Comparison of ENCODE assay signal across 15 mouse cellular contexts in the genomic region with DNA sequence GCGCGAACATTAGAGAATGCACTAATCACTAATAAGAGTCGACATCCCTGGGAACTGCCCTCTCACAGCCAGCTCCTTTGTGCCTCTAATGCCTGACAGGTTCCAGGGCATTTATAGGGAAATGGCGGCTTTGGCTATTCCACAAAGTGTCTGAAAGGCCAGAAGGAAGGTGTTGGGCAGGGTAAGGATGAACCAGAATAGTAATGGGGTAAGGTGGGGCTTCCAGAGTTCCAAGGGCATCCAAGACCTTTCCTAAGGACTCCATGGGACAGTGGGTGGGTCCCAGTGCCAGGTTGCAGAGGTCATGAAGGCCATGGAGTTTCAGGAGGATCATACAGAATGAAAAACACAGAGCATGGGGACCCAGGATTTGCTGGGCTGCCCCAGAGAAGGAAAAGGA. TPM values are rescaled to one million over a fixed set of nuclear protein-coding genes. Genes with fewer than 3 reads are reported as not detected.
DNase-seq lines count a peak whose midpoint lies in the region; ATAC-seq lines count a peak whose summit lies in the region.
"Had no signal": no experiment of that assay in that cellular context is flagged by ENCODE, and none has a peak within 500 bp of the region (broad histone marks: within the 10 kb centered on the region; RNA-seq: fewer than 3 reads in every experiment).

No protein-coding gene starts in this region.

- no peak overlapping the region for H3K4me2 ChIP-seq in heart, embryonic 11.5 days
- H3K4me2 ChIP-seq in midbrain, embryonic 13.5 days (replicated peaks), result peak overlapping the region; percentile 34; the same call in 1 of the 2 replicates
- no peak overlapping the region for H3K4me2 ChIP-seq in midbrain, embryonic 16.5 days (ENCODE audit: low read length)
- no peak overlapping the region; the same call in 1 of the 2 replicates for H3K4me2 ChIP-seq in embryonic facial prominence, embryonic 13.5 days
- no peak overlapping the region; the same call in 1 of the 2 replicates for H3K4me2 ChIP-seq in limb, embryonic 13.5 days (replicated peaks)

- peaks cover 29% of the 10 kb centered on the region for H3K27me3 ChIP-seq in heart, embryonic 11.5 days (ENCODE audit: control insufficient read depth, insufficient read depth, low read length)
- peaks cover 29% of the 10 kb centered on the region for H3K27me3 ChIP-seq in midbrain, embryonic 13.5 days
- H3K27me3 ChIP-seq in midbrain, embryonic 16.5 days (ENCODE audit: control insufficient read depth, insufficient read depth, low read depth, low read length), result peaks cover 21% of the 10 kb centered on the region
- peaks cover 30% of the 10 kb centered on the region for H3K27me3 ChIP-seq in embryonic facial prominence, embryonic 13.5 days
- peaks cover 30% of the 10 kb centered on the region for H3K27me3 ChIP-seq in limb, embryonic 13.5 days

- no peak for ATAC-seq in heart, embryonic 11.5 days (replicated peaks; ENCODE audit: insufficient number of reproducible peaks, low FRiP score, low TSS enrichment)
- no peak for ATAC-seq in midbrain, embryonic 13.5 days
- no peak for ATAC-seq in midbrain, embryonic 16.5 days
- ATAC-seq in embryonic facial prominence, embryonic 13.5 days (ENCODE audit: insufficient number of reproducible peaks, insufficient read depth, low FRiP score, low TSS enrichment, low read depth), result no peak
- ATAC-seq in limb, embryonic 13.5 days (ENCODE audit: low FRiP score, low read depth), result no peak
- ATAC-seq: intestine, embryonic 15.5 days; liver, embryonic 12.5 days had no signal

- H3K36me3 ChIP-seq in heart, embryonic 11.5 days (ENCODE audit: control insufficient read depth, insufficient read depth, low read length), result no peaks in the 10 kb centered on the region
- H3K36me3 ChIP-seq in midbrain, embryonic 13.5 days, result peaks cover 3% of the 10 kb centered on the region; the same call in 1 of the 2 replicates
- no peaks in the 10 kb centered on the region for H3K36me3 ChIP-seq in midbrain, embryonic 16.5 days (ENCODE audit: control insufficient read depth, insufficient read depth, low read length)
- peaks cover 3% of the 10 kb centered on the region; the same call in 1 of the 2 replicates for H3K36me3 ChIP-seq in embryonic facial prominence, embryonic 13.5 days
- peaks cover 4% of the 10 kb centered on the region for H3K36me3 ChIP-seq in limb, embryonic 13.5 days
- H3K36me3 ChIP-seq: intestine, embryonic 15.5 days had no signal

- no peak for DNase-seq in heart, postnatal 36 days
- DNase-seq in urinary bladder, adult 2 months (ENCODE audit: low spot score), result no peak
- DNase-seq in c-Kit-positive CD71-positive TER-119-positive erythroid progenitor cells, embryonic 14.5 days (ENCODE audit: low spot score), result no peak
- DNase-seq: adrenal gland, postnatal 14 days; kidney, postnatal 36 days; right cerebral cortex, postnatal 4 days had no signal

- no peak overlapping the region for H3K9ac ChIP-seq in heart, embryonic 11.5 days (ENCODE audit: low read depth, low read length)
- H3K9ac ChIP-seq in midbrain, embryonic 13.5 days (replicated peaks), result no peak overlapping the region; the same call in 1 of the 2 replicates
- H3K9ac ChIP-seq in midbrain, embryonic 16.5 days (ENCODE audit: low read depth, low read length), result no peak overlapping the region
- H3K9ac ChIP-seq in embryonic facial prominence, embryonic 13.5 days, result 0 out of 2 replicates have a peak overlapping the region, but pooled peaks have one; percentile 38
- H3K9ac ChIP-seq in limb, embryonic 13.5 days, result no peak overlapping the region
- H3K9ac ChIP-seq: intestine, embryonic 15.5 days; liver, embryonic 12.5 days had no signal

- H3K9me3 ChIP-seq in heart, embryonic 11.5 days (replicated peaks; ENCODE audit: control insufficient read depth, low read length), result no peaks in the 10 kb centered on the region
- no peaks in the 10 kb centered on the region for H3K9me3 ChIP-seq in midbrain, embryonic 13.5 days
- no peaks in the 10 kb centered on the region for H3K9me3 ChIP-seq in midbrain, embryonic 16.5 days (replicated peaks; ENCODE audit: control insufficient read depth, low read length, poor library complexity, severe bottlenecking)
- no peaks in the 10 kb centered on the region for H3K9me3 ChIP-seq in embryonic facial prominence, embryonic 13.5 days
- no peaks in the 10 kb centered on the region for H3K9me3 ChIP-seq in limb, embryonic 13.5 days
- H3K9me3 ChIP-seq: intestine, embryonic 15.5 days; liver, embryonic 12.5 days had no signal

- peak overlapping the region; percentile 29; the same call in 1 of the 2 replicates for H3K4me3 ChIP-seq in heart, embryonic 11.5 days (ENCODE audit: low read depth, low read length)
- peak overlapping the region; percentile 16; the same call in 1 of the 2 replicates for H3K4me3 ChIP-seq in midbrain, embryonic 13.5 days (replicated peaks)
- no peak overlapping the region for H3K4me3 ChIP-seq in midbrain, embryonic 16.5 days (ENCODE audit: low read depth, low read length)
- no peak overlapping the region for H3K4me3 ChIP-seq in embryonic facial prominence, embryonic 13.5 days
- H3K4me3 ChIP-seq in limb, embryonic 13.5 days, result peak overlapping the region; percentile 25; the same call in 1 of the 2 replicates
- H3K4me3 ChIP-seq: intestine, embryonic 15.5 days had no signal

- intact Hi-C loops in heart, postnatal 36 days (cut with DNase I), result loop anchor here (5.0 kb wide), 3 partner anchors 68 to 163 kb away; a partner anchor contains a TSS

- H3K4me1 ChIP-seq in heart, embryonic 11.5 days (ENCODE audit: control insufficient read depth, insufficient read depth, low read length), result peaks cover 15% of the 10 kb centered on the region
- H3K4me1 ChIP-seq in midbrain, embryonic 13.5 days (replicated peaks), result peaks cover 33% of the 10 kb centered on the region
- H3K4me1 ChIP-seq in midbrain, embryonic 16.5 days (ENCODE audit: control insufficient read depth, insufficient read depth, low read length), result peaks cover 29% of the 10 kb centered on the region
- peaks cover 28% of the 10 kb centered on the region for H3K4me1 ChIP-seq in embryonic facial prominence, embryonic 13.5 days
- peaks cover 29% of the 10 kb centered on the region for H3K4me1 ChIP-seq in limb, embryonic 13.5 days

- no peak overlapping the region for H3K27ac ChIP-seq in heart, embryonic 11.5 days (ENCODE audit: low read depth, low read length)
- no peak overlapping the region for H3K27ac ChIP-seq in midbrain, embryonic 13.5 days
- H3K27ac ChIP-seq in midbrain, embryonic 16.5 days (ENCODE audit: low read length), result no peak overlapping the region
- no peak overlapping the region for H3K27ac ChIP-seq in embryonic facial prominence, embryonic 13.5 days
- H3K27ac ChIP-seq in limb, embryonic 13.5 days, result no peak overlapping the region
- H3K27ac ChIP-seq: intestine, embryonic 15.5 days; liver, embryonic 12.5 days had no signal

- WGBS in heart, embryonic 11.5 days (ENCODE audit: insufficient replicate concordance), result 67% methylated on average over 4 of the region's 4 CpGs
- 55% methylated on average over 4 of the region's 4 CpGs for WGBS in midbrain, embryonic 13.5 days
- WGBS in midbrain, embryonic 16.5 days, result 47% methylated on average over 4 of the region's 4 CpGs
- WGBS in embryonic facial prominence, embryonic 13.5 days, result 61% methylated on average over 4 of the region's 4 CpGs
- WGBS in limb, embryonic 13.5 days, result 68% methylated on average over 4 of the region's 4 CpGs

RNA-seq across cellular contexts. Expression of a gene that starts 8.3 kb away (rescaled TPM):
- 1.3 and 1.7 TPM in 2 replicates for polyA plus RNA-seq in heart, embryonic 11.5 days (2014; fragmentation: Nextera tagmentation; extraction: Ambion mirVana)
- total RNA-seq in heart, postnatal 36 days (2021), result not detected
- polyA plus RNA-seq in midbrain, embryonic 13.5 days (2015; fragmentation: Nextera tagmentation; extraction: Ambion mirVana), result 2.0 and 2.3 TPM in 2 replicates
- 2.0 and 2.4 TPM in 2 replicates for polyA plus RNA-seq in midbrain, embryonic 16.5 days (2015; fragmentation: Nextera tagmentation; extraction: Ambion mirVana)
- polyA plus RNA-seq in embryonic facial prominence, embryonic 13.5 days (2015; fragmentation: Nextera tagmentation; extraction: Ambion mirVana), result 3.0 and 4.1 TPM in 2 replicates
- polyA plus RNA-seq in limb, embryonic 13.5 days (2015; fragmentation: Nextera tagmentation; extraction: Ambion mirVana), result 2.8 and 2.9 TPM in 2 replicates
- 2.1 and 3.4 TPM in 2 replicates for polyA plus RNA-seq in urinary bladder, adult 2 months (2012; rRNA removed)
- total RNA-seq: adrenal gland, postnatal 14 days; layer of hippocampus, postnatal 25 days had no signal

RNA-seq across cellular contexts. Expression of a gene that starts 20.7 kb away (rescaled TPM):
- polyA plus RNA-seq in heart, embryonic 11.5 days (2014; fragmentation: Nextera tagmentation; extraction: Ambion mirVana), result 0.21 and 0.37 TPM in 2 replicates
- under 1 TPM; 0.27 to 0.39 TPM for total RNA-seq in heart, postnatal 36 days (2021)
- 0.57 TPM in 2 replicates for polyA plus RNA-seq in midbrain, embryonic 13.5 days (2015; fragmentation: Nextera tagmentation; extraction: Ambion mirVana)
- 0.91 TPM in 1 of 2 replicates, not detected in the other for polyA plus RNA-seq in midbrain, embryonic 16.5 days (2015; fragmentation: Nextera tagmentation; extraction: Ambion mirVana)
- 1.3 TPM in 1 of 2 replicates, not detected in the other for polyA plus RNA-seq in embryonic facial prominence, embryonic 13.5 days (2015; fragmentation: Nextera tagmentation; extraction: Ambion mirVana)
- polyA plus RNA-seq in limb, embryonic 13.5 days (2015; fragmentation: Nextera tagmentation; extraction: Ambion mirVana), result 0.80 and 0.85 TPM in 2 replicates
- polyA plus RNA-seq in urinary bladder, adult 2 months (2012; rRNA removed), result 3.0 and 3.9 TPM in 2 replicates
- total RNA-seq: common myeloid progenitor, adult 5-6 weeks had no signal

RNA-seq across cellular contexts. Expression of a gene that starts 24.9 kb away (rescaled TPM):
- 0.36 TPM in 1 of 2 replicates, not detected in the other for polyA plus RNA-seq in heart, embryonic 11.5 days (2014; fragmentation: Nextera tagmentation; extraction: Ambion mirVana)
- not detected for total RNA-seq in heart, postnatal 36 days (2021)
- polyA plus RNA-seq in midbrain, embryonic 13.5 days (2015; fragmentation: Nextera tagmentation; extraction: Ambion mirVana), result not detected in 2 replicates
- polyA plus RNA-seq in midbrain, embryonic 16.5 days (2015; fragmentation: Nextera tagmentation; extraction: Ambion mirVana), result not detected in 2 replicates
- 2.0 and 2.7 TPM in 2 replicates for polyA plus RNA-seq in embryonic facial prominence, embryonic 13.5 days (2015; fragmentation: Nextera tagmentation; extraction: Ambion mirVana)
- 0.70 and 1.1 TPM in 2 replicates for polyA plus RNA-seq in limb, embryonic 13.5 days (2015; fragmentation: Nextera tagmentation; extraction: Ambion mirVana)
- polyA plus RNA-seq in urinary bladder, adult 2 months (2012; rRNA removed), result 16.3 and 18.2 TPM in 2 replicates
- total RNA-seq: common myeloid progenitor, adult 5-6 weeks had no signal

RNA-seq across cellular contexts. Expression of a gene that starts 41.6 kb away (rescaled TPM):
- 138 and 147 TPM in 2 replicates for polyA plus RNA-seq in heart, embryonic 11.5 days (2014; fragmentation: Nextera tagmentation; extraction: Ambion mirVana)
- total RNA-seq in heart, postnatal 36 days (2021), result 10 to 100 TPM; 77.9 to 89.1 TPM
- 125 and 128 TPM in 2 replicates for polyA plus RNA-seq in midbrain, embryonic 13.5 days (2015; fragmentation: Nextera tagmentation; extraction: Ambion mirVana)
- polyA plus RNA-seq in midbrain, embryonic 16.5 days (2015; fragmentation: Nextera tagmentation; extraction: Ambion mirVana), result 112 and 114 TPM in 2 replicates
- 154 and 156 TPM in 2 replicates for polyA plus RNA-seq in embryonic facial prominence, embryonic 13.5 days (2015; fragmentation: Nextera tagmentation; extraction: Ambion mirVana)
- polyA plus RNA-seq in limb, embryonic 13.5 days (2015; fragmentation: Nextera tagmentation; extraction: Ambion mirVana), result 160 and 166 TPM in 2 replicates
- 75.8 and 106 TPM in 2 replicates for polyA plus RNA-seq in urinary bladder, adult 2 months (2012; rRNA removed)

RNA-seq across cellular contexts. Expression of a gene that starts 41.9 kb away (rescaled TPM):
- 10.1 and 11.6 TPM in 2 replicates for polyA plus RNA-seq in heart, embryonic 11.5 days (2014; fragmentation: Nextera tagmentation; extraction: Ambion mirVana)
- total RNA-seq in heart, postnatal 36 days (2021), result 1 to 10 TPM; 2.2 to 2.4 TPM
- polyA plus RNA-seq in midbrain, embryonic 13.5 days (2015; fragmentation: Nextera tagmentation; extraction: Ambion mirVana), result 25.0 and 26.9 TPM in 2 replicates
- 37.8 and 41.0 TPM in 2 replicates for polyA plus RNA-seq in midbrain, embryonic 16.5 days (2015; fragmentation: Nextera tagmentation; extraction: Ambion mirVana)
- polyA plus RNA-seq in embryonic facial prominence, embryonic 13.5 days (2015; fragmentation: Nextera tagmentation; extraction: Ambion mirVana), result 16.2 and 18.4 TPM in 2 replicates
- polyA plus RNA-seq in limb, embryonic 13.5 days (2015; fragmentation: Nextera tagmentation; extraction: Ambion mirVana), result 16.8 and 17.3 TPM in 2 replicates
- 5.3 and 6.1 TPM in 2 replicates for polyA plus RNA-seq in urinary bladder, adult 2 months (2012; rRNA removed)

Comparison
In these comparisons a context has a peak if more than half of its experiments do, and no peak if none do; other contexts are left out.
1. H3K4me3 ChIP-seq: peak in heart, embryonic 11.5 days (single experiment), midbrain, embryonic 13.5 days (single experiment) and limb, embryonic 13.5 days (single experiment); none in midbrain, embryonic 16.5 days (single experiment) and embryonic facial prominence, embryonic 13.5 days (single experiment).